Mouse (Mus musculus) C2C12 (cell line): ENCODE results near the gene Atp5g1.

Experiments
- CEBPB ChIP-seq: IDR thresholded peaks from one replicate; pipeline ENCODE4 v1.6.1; 2011; ENCODE audit warnings: low read depth, mild to moderate bottlenecking, control low read depth, moderate library complexity
- CTCF ChIP-seq: IDR thresholded peaks from one replicate; pipeline ENCODE4 v1.5.1; 2011; ENCODE audit not compliant: control insufficient read depth, insufficient read depth, insufficient read length
- FOSL1 ChIP-seq: IDR thresholded peaks from one replicate; pipeline ENCODE4 v1.8.0; 2011; ENCODE audit warnings: mild to moderate bottlenecking, low read length; ENCODE audit not compliant: poor library complexity, insufficient read depth, severe bottlenecking
- MYOD1 ChIP-seq: IDR thresholded peaks from one replicate; pipeline ENCODE4 v1.6.1; 2011; ENCODE audit warnings: low read depth; ENCODE audit not compliant: control insufficient read depth, insufficient read length
- MYOG ChIP-seq: IDR thresholded peaks from one replicate; pipeline ENCODE4 v1.6.1; 2011; ENCODE audit not compliant: control insufficient read depth, insufficient read length; ENCODE audit errors: extremely low read depth
- USF1 ChIP-seq: IDR thresholded peaks from one replicate; pipeline ENCODE4 v1.6.1; 2011; ENCODE audit warnings: low read depth, mild to moderate bottlenecking, control low read depth, moderate library complexity

DNA sequence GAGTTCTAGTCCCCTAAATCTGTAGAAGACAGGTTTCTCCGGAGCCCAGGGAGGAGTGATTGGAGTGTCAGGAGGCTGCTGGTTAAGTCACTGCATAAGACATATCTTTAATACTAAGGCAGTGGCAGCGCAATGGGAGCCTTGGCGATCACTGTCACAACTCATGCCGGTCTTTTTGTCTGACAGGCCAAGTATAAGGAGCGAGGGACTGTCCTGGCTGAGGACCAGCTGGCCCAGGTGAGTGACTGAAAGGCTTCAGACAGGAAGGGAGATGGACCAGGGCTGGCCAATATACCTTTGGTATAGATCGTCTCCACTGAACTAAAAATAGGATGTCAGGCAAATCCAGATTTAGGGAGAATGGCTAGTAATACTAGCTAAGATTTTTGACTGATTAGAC lies 40.3 kb downstream of the Atp5g1 start:
- TF ChIP-seq CTCF (no peak), CEBPB (no peak), MYOG (no peak), MYOD1 (no peak), USF1 (no peak), FOSL1 (no peak)
